Mouse (Mus musculus) testis, adult 2 months (tissue): ENCODE measurements at regions not wholly inside any gene's neighbourhood (a gene's known extent, or its start where the extent isn't known, plus 50 kb on each side); places are given as distances from the start of the nearest gene placed in this dataset.

Source experiments
- H3K27ac ChIP-seq: fragments of 200-500 bp; 2 replicates; pipeline ENCODE4 v1.5.1; 2012; ENCODE audit warnings: low read depth, low read length; ENCODE audit not compliant: control insufficient read depth, insufficient read depth
- H3K27me3 ChIP-seq: fragments of 200-500 bp; 2 replicates; pipeline ENCODE4 v1.6.1; 2012; ENCODE audit warnings: mild to moderate bottlenecking, low read length, moderate library complexity; ENCODE audit not compliant: control insufficient read depth, insufficient read depth
- H3K36me3 ChIP-seq: fragments of 200-500 bp; 2 replicates; pipeline ENCODE4 v1.6.1; 2012; ENCODE audit warnings: mild to moderate bottlenecking, low read length; ENCODE audit not compliant: control insufficient read depth, insufficient read depth
- H3K4me1 ChIP-seq: fragments of 200-500 bp; 2 replicates; pipeline ENCODE4 v1.6.1; 2012; ENCODE audit warnings: low read length; ENCODE audit not compliant: control insufficient read depth, insufficient read depth
- H3K4me3 ChIP-seq: fragments of 200-500 bp; 2 replicates; pipeline ENCODE4 v1.5.1; 2012; ENCODE audit warnings: low read depth, mild to moderate bottlenecking, low read length, moderate library complexity, mixed read lengths; ENCODE audit not compliant: control insufficient read depth
- CTCF ChIP-seq: fragments of 200-500 bp; IDR thresholded peaks from 2 replicates; pipeline ENCODE4 v1.5.1; 2012; ENCODE audit warnings: low read depth, mild to moderate bottlenecking, inconsistent platforms, low read length, moderate library complexity; ENCODE audit not compliant: control insufficient read depth, insufficient read depth, insufficient replicate concordance
- POLR2A ChIP-seq: fragments of 200-500 bp; IDR thresholded peaks from 2 replicates; pipeline ENCODE4 v1.6.1; 2012; ENCODE audit warnings: low read depth, mild to moderate bottlenecking, inconsistent platforms, low read length, moderate library complexity; ENCODE audit not compliant: control insufficient read depth

- no peaks in the 10 kb centered on the region for H3K4me1 ChIP-seq
- no peak overlapping the region for H3K27ac ChIP-seq
- H3K4me3 ChIP-seq = no peak overlapping the region
- no peaks in the 10 kb centered on the region for H3K27me3 ChIP-seq
- no peak for TF ChIP-seq CTCF
- TF ChIP-seq POLR2A = no peak
- no peaks in the 10 kb centered on the region for H3K36me3 ChIP-seq
Measured at GRCm38 (mm10) chr8:118055536-118055935, 228.0 kb upstream of the Cdh13 start.

GRCm38 (mm10) chr8:118050386-118050785, 233.1 kb upstream of the Cdh13 start:
- H3K36me3 ChIP-seq = no peaks in the 10 kb centered on the region
- H3K4me3 ChIP-seq = no peak overlapping the region
- TF ChIP-seq POLR2A (no peak), CTCF (no peak)
- no peak overlapping the region for H3K27ac ChIP-seq
- no peaks in the 10 kb centered on the region for H3K27me3 ChIP-seq
- H3K4me1 ChIP-seq = no peaks in the 10 kb centered on the region

- H3K4me1 ChIP-seq = no peaks in the 10 kb centered on the region
- no peak for TF ChIP-seq POLR2A
- TF ChIP-seq CTCF = no peak
- H3K27ac ChIP-seq = no peak overlapping the region
- no peaks in the 10 kb centered on the region for H3K27me3 ChIP-seq
- no peaks in the 10 kb centered on the region for H3K36me3 ChIP-seq
- H3K4me3 ChIP-seq = no peak overlapping the region
Measured at GRCm38 (mm10) chr8:118042253-118042860, 240.6 kb upstream of the Mphosph6 start.

GRCm38 (mm10) chr8:118041253-118041652, 239.5 kb upstream of the Mphosph6 start:
- TF ChIP-seq CTCF = no peak
- H3K36me3 ChIP-seq = no peaks in the 10 kb centered on the region
- no peaks in the 10 kb centered on the region for H3K27me3 ChIP-seq
- no peaks in the 10 kb centered on the region for H3K4me1 ChIP-seq
- no peak overlapping the region for H3K27ac ChIP-seq
- H3K4me3 ChIP-seq = no peak overlapping the region

- no peaks in the 10 kb centered on the region for H3K27me3 ChIP-seq
- no peaks in the 10 kb centered on the region for H3K4me1 ChIP-seq
- H3K4me3 ChIP-seq = no peak overlapping the region
- H3K27ac ChIP-seq = no peak overlapping the region
- TF ChIP-seq CTCF (no peak), POLR2A (no peak)
- H3K36me3 ChIP-seq = no peaks in the 10 kb centered on the region
Measured at GRCm38 (mm10) chr8:118037801-118038200, 236.1 kb upstream of the Mphosph6 start.

GRCm38 (mm10) chr8:118034051-118034450, 232.3 kb upstream of the Mphosph6 start:
- Histone ChIP-seq H3K4me1 (no peaks in the 10 kb centered on the region), H3K4me3 (no peak overlapping the region), H3K36me3 (no peaks in the 10 kb centered on the region), H3K27me3 (no peaks in the 10 kb centered on the region), H3K27ac (no peak overlapping the region)
- TF ChIP-seq POLR2A (no peak), CTCF (no peak)

- Histone ChIP-seq H3K4me3 (no peak overlapping the region), H3K36me3 (no peaks in the 10 kb centered on the region), H3K27me3 (no peaks in the 10 kb centered on the region), H3K27ac (no peak overlapping the region), H3K4me1 (peaks cover 8% of the 10 kb centered on the region)
- TF ChIP-seq POLR2A = no peak
- TF ChIP-seq CTCF = no peak
Measured at GRCm38 (mm10) chr8:118031406-118031805, 229.7 kb upstream of the Mphosph6 start.

GRCm38 (mm10) chr8:118028061-118028850, 226.5 kb upstream of the Mphosph6 start:
- peak overlapping the region; percentile 68 for H3K4me3 ChIP-seq
- H3K36me3 ChIP-seq = no peaks in the 10 kb centered on the region
- no peak for TF ChIP-seq CTCF
- no peak for TF ChIP-seq POLR2A
- H3K27me3 ChIP-seq = no peaks in the 10 kb centered on the region
- H3K4me1 ChIP-seq = peaks cover 8% of the 10 kb centered on the region
- H3K27ac ChIP-seq = no peak overlapping the region
